In genomic region chr16:78635774-78636173, GRCm38 (mm10) we compare ENCODE assay signal across 12 mouse cellular contexts. TPM values are rescaled to one million over a fixed set of nuclear protein-coding genes. Genes with fewer than 3 reads are reported as not detected.
DNase-seq lines count a peak whose midpoint lies in the region; ATAC-seq lines count a peak whose summit lies in the region.
"Had no signal": no experiment of that assay in that cellular context is flagged by ENCODE, and none has a peak within 500 bp of the region (broad histone marks: within the 10 kb centered on the region; RNA-seq: fewer than 3 reads in every experiment).

No protein-coding gene starts in this region.

- no peak overlapping the region for H3K9ac ChIP-seq in forebrain, embryonic 15.5 days (replicated peaks)
- H3K9ac ChIP-seq in limb, embryonic 12.5 days (replicated peaks), result no peak overlapping the region
- no peak overlapping the region for H3K9ac ChIP-seq in neural tube, embryonic 11.5 days (ENCODE audit: low read length)
- H3K9ac ChIP-seq: embryonic facial prominence, embryonic 13.5 days; limb, embryonic 15.5 days; liver, embryonic 14.5 days had no signal

- WGBS in forebrain, embryonic 15.5 days, result 90% methylated on average over 5 of the region's 5 CpGs
- WGBS in forebrain, embryonic 10.5 days, result 88% methylated on average over 5 of the region's 5 CpGs
- 79% methylated on average over 5 of the region's 5 CpGs for WGBS in limb, embryonic 12.5 days
- WGBS in limb, embryonic 10.5 days, result 88% methylated on average over 5 of the region's 5 CpGs
- WGBS in neural tube, embryonic 11.5 days, result 87% methylated on average over 5 of the region's 5 CpGs

- DNase-seq in forebrain, embryonic 10.5 days (ENCODE audit: extremely low spot score, low spot score), result no peak
- no peak for DNase-seq in limb, embryonic 10.5 days (ENCODE audit: low spot score)
- DNase-seq in neural tube, embryonic 11.5 days (ENCODE audit: low spot score), result no peak
- no peak for DNase-seq in neural tube, embryonic 10.5 days (ENCODE audit: extremely low spot score, low spot score)
- no peak for DNase-seq in frontal cortex, adult 2 months (ENCODE audit: extremely low spot score in 1 of 2, low spot score in 1 of 2)

- H3K4me2 ChIP-seq in forebrain, embryonic 15.5 days (replicated peaks), result no peak overlapping the region
- H3K4me2 ChIP-seq in limb, embryonic 12.5 days, result no peak overlapping the region
- no peak overlapping the region for H3K4me2 ChIP-seq in neural tube, embryonic 11.5 days (ENCODE audit: low read depth)
- H3K4me2 ChIP-seq: embryonic facial prominence, embryonic 13.5 days; limb, embryonic 15.5 days had no signal

- no peak overlapping the region for H3K27ac ChIP-seq in forebrain, embryonic 15.5 days (replicated peaks)
- H3K27ac ChIP-seq in forebrain, embryonic 10.5 days, result no peak overlapping the region
- no peak overlapping the region for H3K27ac ChIP-seq in limb, embryonic 12.5 days
- H3K27ac ChIP-seq in limb, embryonic 10.5 days, result no peak overlapping the region
- H3K27ac ChIP-seq in neural tube, embryonic 11.5 days (ENCODE audit: low read depth, low read length), result no peak overlapping the region
- H3K27ac ChIP-seq: embryonic facial prominence, embryonic 13.5 days; limb, embryonic 15.5 days; liver, embryonic 14.5 days had no signal

- ATAC-seq in forebrain, embryonic 15.5 days (replicated peaks), result 0 out of 2 replicates have a peak, but pooled peaks have one; percentile 26
- peak; percentile 22; the same call in 1 of the 2 replicates for ATAC-seq in limb, embryonic 12.5 days (ENCODE audit: insufficient number of reproducible peaks, insufficient read depth, low FRiP score, low TSS enrichment, low read depth)
- 0 out of 2 replicates have a peak, but pooled peaks have one; percentile 17 for ATAC-seq in neural tube, embryonic 11.5 days (ENCODE audit: insufficient read depth, low FRiP score, low TSS enrichment)

- no peak overlapping the region for H3K4me3 ChIP-seq in forebrain, embryonic 15.5 days
- no peak overlapping the region for H3K4me3 ChIP-seq in forebrain, embryonic 10.5 days
- no peak overlapping the region for H3K4me3 ChIP-seq in limb, embryonic 12.5 days (replicated peaks)
- H3K4me3 ChIP-seq in limb, embryonic 10.5 days, result no peak overlapping the region
- no peak overlapping the region for H3K4me3 ChIP-seq in neural tube, embryonic 11.5 days (ENCODE audit: low read depth, low read length)
- H3K4me3 ChIP-seq: embryonic facial prominence, embryonic 13.5 days; erythroblast, embryonic 14.5 days; limb, embryonic 15.5 days; myocyte had no signal

- no peaks in the 10 kb centered on the region for H3K27me3 ChIP-seq in forebrain, embryonic 15.5 days
- H3K27me3 ChIP-seq in forebrain, embryonic 10.5 days (ENCODE audit: poor library complexity, severe bottlenecking), result peaks cover 7% of the 10 kb centered on the region; the same call in 1 of the 2 replicates
- H3K27me3 ChIP-seq in limb, embryonic 12.5 days, result peaks cover 3% of the 10 kb centered on the region
- no peaks in the 10 kb centered on the region for H3K27me3 ChIP-seq in limb, embryonic 10.5 days (ENCODE audit: low read depth, poor library complexity, severe bottlenecking)
- H3K27me3 ChIP-seq in neural tube, embryonic 11.5 days (ENCODE audit: control insufficient read depth, insufficient read depth, low read length), result no peaks in the 10 kb centered on the region
- H3K27me3 ChIP-seq: embryonic facial prominence, embryonic 13.5 days; limb, embryonic 15.5 days had no signal

- no peaks in the 10 kb centered on the region for H3K9me3 ChIP-seq in forebrain, embryonic 15.5 days
- no peaks in the 10 kb centered on the region for H3K9me3 ChIP-seq in forebrain, embryonic 10.5 days
- H3K9me3 ChIP-seq in limb, embryonic 12.5 days, result no peaks in the 10 kb centered on the region
- no peaks in the 10 kb centered on the region for H3K9me3 ChIP-seq in limb, embryonic 10.5 days (replicated peaks)
- no peaks in the 10 kb centered on the region for H3K9me3 ChIP-seq in neural tube, embryonic 11.5 days (ENCODE audit: control insufficient read depth, low read length)
- H3K9me3 ChIP-seq: embryonic facial prominence, embryonic 13.5 days; limb, embryonic 15.5 days had no signal

- H3K4me1 ChIP-seq in forebrain, embryonic 15.5 days, result no peaks in the 10 kb centered on the region
- H3K4me1 ChIP-seq in forebrain, embryonic 10.5 days, result no peaks in the 10 kb centered on the region
- H3K4me1 ChIP-seq in limb, embryonic 12.5 days (replicated peaks), result no peaks in the 10 kb centered on the region
- no peaks in the 10 kb centered on the region for H3K4me1 ChIP-seq in limb, embryonic 10.5 days
- no peaks in the 10 kb centered on the region for H3K4me1 ChIP-seq in neural tube, embryonic 11.5 days (ENCODE audit: control insufficient read depth, insufficient read depth, low read length)
- H3K4me1 ChIP-seq: embryonic facial prominence, embryonic 13.5 days; limb, embryonic 15.5 days had no signal

- H3K36me3 ChIP-seq in forebrain, embryonic 15.5 days, result no peaks in the 10 kb centered on the region
- H3K36me3 ChIP-seq in forebrain, embryonic 10.5 days (replicated peaks), result no peaks in the 10 kb centered on the region
- H3K36me3 ChIP-seq in limb, embryonic 12.5 days, result no peaks in the 10 kb centered on the region
- H3K36me3 ChIP-seq in limb, embryonic 10.5 days, result no peaks in the 10 kb centered on the region
- no peaks in the 10 kb centered on the region for H3K36me3 ChIP-seq in neural tube, embryonic 11.5 days (ENCODE audit: control insufficient read depth, insufficient read depth, low read length)
- H3K36me3 ChIP-seq: embryonic facial prominence, embryonic 13.5 days; limb, embryonic 15.5 days had no signal

RNA-seq across cellular contexts. Expression of gene D16Ertd472e, which starts 59.3 kb away (rescaled TPM):
- polyA plus RNA-seq in forebrain, embryonic 15.5 days (2015; fragmentation: Nextera tagmentation; extraction: Ambion mirVana), result 11.3 and 12.8 TPM in 2 replicates
- 19.7 and 21.1 TPM in 2 replicates for polyA plus RNA-seq in forebrain, embryonic 10.5 days (2016; fragmentation: Nextera tagmentation; extraction: Ambion mirVana)
- 24.6 and 27.8 TPM in 2 replicates for polyA plus RNA-seq in limb, embryonic 12.5 days (2016; fragmentation: Nextera tagmentation; extraction: Ambion mirVana)
- 23.7 and 24.5 TPM in 2 replicates for polyA plus RNA-seq in limb, embryonic 10.5 days (2016; fragmentation: Nextera tagmentation; extraction: Ambion mirVana)
- 16.7 and 17.3 TPM in 2 replicates for polyA plus RNA-seq in neural tube, embryonic 11.5 days (2014; fragmentation: Nextera tagmentation; extraction: Ambion mirVana)
- 5.1 TPM in 2 replicates for polyA plus RNA-seq in frontal cortex, adult 2 months (2012; rRNA removed)
